Mouse (Mus musculus): Measurements from ENCODE around the gene Zscan2. TPM values are rescaled to one million over a fixed set of nuclear protein-coding genes. Genes with fewer than 3 reads are reported as not detected.

The Zscan2 gene
- total RNA-seq, 1 experiment from 2014 or later: 4.9 TPM

Other genes with a start within 250 kb of the Zscan2 start
- gene Crtc3, start 172.0 kb upstream of the Zscan2 start, total RNA-seq (2021): 22.5 and 29.0 TPM in 2 replicates
- 70.0 and 95.3 TPM in 2 replicates for gene Iqgap1, start 34.9 kb upstream of the Zscan2 start, total RNA-seq (2021)
- 21.0 and 24.9 TPM in 2 replicates for gene Wdr73, start 40.3 kb downstream of the Zscan2 start, total RNA-seq (2021)
- gene Nmb, start 44.2 kb downstream of the Zscan2 start, total RNA-seq (2021): 3.6 and 5.9 TPM in 2 replicates
- 105 and 124 TPM in 2 replicates for gene Sec11a, start 86.9 kb downstream of the Zscan2 start, total RNA-seq (2021)
- gene Zfp592, start 132.8 kb downstream of the Zscan2 start, total RNA-seq (2021): 32.5 and 35.7 TPM in 2 replicates
- 0.22 and 0.38 TPM in 2 replicates for gene Alpk3, start 196.7 kb downstream of the Zscan2 start, total RNA-seq (2021)

Data from adrenal gland, postnatal 14 days (tissue).